Mouse (Mus musculus) liver, adult 2 months (tissue): ENCODE results near the gene Dnaja2.

Experiments
- CTCF ChIP-seq: fragments of 200-500 bp; IDR thresholded peaks from 2 replicates; pipeline ENCODE4 v1.5.1; 2011; ENCODE audit warnings: low read depth, low read length, control low read depth
- POLR2A ChIP-seq: fragments of 200-500 bp; IDR thresholded peaks from 2 replicates; pipeline ENCODE4 v1.6.1; 2011; ENCODE audit warnings: low read length, control low read depth; ENCODE audit not compliant: insufficient read depth; ENCODE audit errors: extremely low read depth

DNA sequence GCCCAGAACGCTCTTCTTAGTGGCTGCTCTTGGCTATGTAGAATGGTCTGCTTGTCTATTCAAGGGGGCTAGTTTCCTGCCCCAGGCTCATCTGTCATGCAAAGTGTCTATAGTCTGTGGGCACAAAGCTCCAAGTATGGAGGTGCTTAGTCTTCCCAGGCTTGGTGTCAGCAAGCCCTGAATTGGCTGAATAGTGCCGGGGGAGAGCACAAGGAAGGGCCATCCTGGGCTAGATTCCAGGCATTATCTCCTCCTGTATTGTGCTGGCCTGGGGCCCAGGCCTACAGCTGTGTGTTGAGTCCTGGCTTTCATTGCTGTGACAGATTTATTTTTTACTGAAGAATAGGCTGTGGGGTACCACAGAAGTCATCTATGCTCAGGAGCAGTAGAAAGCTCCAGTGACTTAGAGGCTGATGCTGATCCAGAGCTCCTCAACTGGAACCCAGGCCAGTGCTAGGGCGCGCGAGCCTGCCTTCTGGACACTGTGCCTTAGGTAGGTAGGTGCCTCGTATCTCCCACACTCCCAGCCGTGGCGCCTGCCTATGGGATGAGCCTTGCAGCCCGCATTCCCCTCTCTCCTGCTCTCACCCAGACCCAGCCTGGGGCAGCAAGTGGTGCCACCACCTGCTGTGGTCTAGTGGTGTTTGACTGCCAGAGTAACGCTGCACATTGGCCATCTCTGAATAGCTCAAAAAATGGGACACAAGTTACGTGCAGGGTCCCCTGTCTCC, 54.0 kb downstream of the Dnaja2 start:
- TF ChIP-seq CTCF (no peak), POLR2A (no peak)
